Mouse (Mus musculus) telencephalon, adult 2 months (tissue): ENCODE measurements around the gene Rsph6a.

Experiments used
- DNase-seq: peaks from one replicate; pipeline ENCODE4 v3.0.0-alpha.2; 2011; ENCODE audit warnings: low read depth, low spot score

The Rsph6a gene

GRCm38 (mm10) chr7:19054047-19054776 lies at the start of gene Rsph6a:
Gene Rsph6a, plus strand, starts transcription at chr7:19054690.
- no peak for DNase-seq

GRCm38 (mm10) chr7:19005417-19006121 lies 48.9 kb upstream of the Rsph6a start:
- DNase-seq = no peak

GRCm38 (mm10) chr7:19006476-19006875 lies 48.0 kb upstream of the Rsph6a start:
- peak; percentile 76 for DNase-seq

- no peak for DNase-seq
Measured at GRCm38 (mm10) chr7:19007026-19007977, 47.2 kb upstream of the Rsph6a start.

GRCm38 (mm10) chr7:19010581-19010980 lies 43.9 kb upstream of the Rsph6a start:
- no peak for DNase-seq

GRCm38 (mm10) chr7:19012025-19012621 lies 42.4 kb upstream of the Rsph6a start:
- no peak for DNase-seq

DNA sequence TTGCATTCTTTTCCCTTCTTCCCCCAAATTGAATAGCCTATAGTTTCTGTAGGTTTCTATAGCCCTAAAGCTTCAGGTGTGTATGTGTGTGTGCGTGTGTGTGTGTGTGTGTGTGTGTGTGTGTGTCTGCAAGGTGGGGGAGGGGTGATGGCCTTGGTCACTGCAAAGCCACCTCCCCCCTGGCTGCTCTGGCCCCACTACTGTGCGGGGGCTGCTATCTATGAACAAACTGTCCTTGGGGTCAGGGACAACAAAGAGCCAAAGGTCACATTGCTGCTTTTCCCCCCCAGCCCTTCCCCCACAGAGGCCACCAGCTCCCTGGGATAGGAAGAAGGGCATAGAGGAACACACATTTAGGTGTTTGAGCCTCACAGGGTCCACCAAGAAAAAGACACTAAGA lies 41.6 kb upstream of the Rsph6a start:
- DNase-seq = no peak

GRCm38 (mm10) chr7:19014452-19014851 lies 40.0 kb upstream of the Rsph6a start:
- no peak for DNase-seq

GRCm38 (mm10) chr7:19016042-19016441 lies 38.4 kb upstream of the Rsph6a start:
- no peak for DNase-seq

- no peak for DNase-seq
Measured at GRCm38 (mm10) chr7:19017909-19018308, 36.6 kb upstream of the Rsph6a start.

GRCm38 (mm10) chr7:19021048-19021447 lies 33.4 kb upstream of the Rsph6a start:
- DNase-seq = no peak

DNA sequence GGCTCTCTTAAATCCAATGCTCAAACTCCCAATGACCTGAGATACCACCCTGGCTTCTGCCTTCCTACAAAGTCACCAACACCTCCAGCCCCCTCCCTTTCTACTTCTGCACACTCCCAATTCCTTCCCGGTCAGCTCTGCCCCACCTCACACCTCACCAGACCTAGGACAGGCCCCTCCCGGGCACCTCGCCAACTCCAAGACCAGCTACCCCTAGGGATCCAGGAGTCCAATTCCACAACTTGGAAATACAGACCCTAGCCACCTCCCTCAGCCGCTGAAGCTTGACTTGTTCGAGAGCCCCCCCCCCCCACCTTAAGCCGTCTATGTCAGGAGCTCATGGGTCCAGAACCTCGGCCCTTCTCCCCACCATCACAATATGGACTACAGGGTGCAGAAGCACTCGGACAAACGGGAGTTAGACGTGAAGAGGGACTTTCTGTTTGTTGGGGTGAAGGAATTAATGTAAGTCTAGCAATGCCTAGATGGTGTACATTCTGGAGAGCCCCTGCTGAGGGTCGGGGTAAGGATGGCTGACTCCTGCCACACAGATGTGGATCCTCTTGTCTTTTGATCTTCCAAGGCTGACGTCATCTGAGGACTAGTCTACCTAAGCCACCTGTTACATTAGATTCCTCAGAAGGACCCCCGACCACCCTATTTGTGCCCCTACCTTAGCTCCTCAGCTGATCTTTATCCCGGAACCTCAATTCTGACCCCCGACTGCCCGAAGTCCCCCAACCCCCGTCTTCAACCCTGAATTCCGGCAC lies 32.1 kb upstream of the Rsph6a start:
- no peak for DNase-seq

DNA sequence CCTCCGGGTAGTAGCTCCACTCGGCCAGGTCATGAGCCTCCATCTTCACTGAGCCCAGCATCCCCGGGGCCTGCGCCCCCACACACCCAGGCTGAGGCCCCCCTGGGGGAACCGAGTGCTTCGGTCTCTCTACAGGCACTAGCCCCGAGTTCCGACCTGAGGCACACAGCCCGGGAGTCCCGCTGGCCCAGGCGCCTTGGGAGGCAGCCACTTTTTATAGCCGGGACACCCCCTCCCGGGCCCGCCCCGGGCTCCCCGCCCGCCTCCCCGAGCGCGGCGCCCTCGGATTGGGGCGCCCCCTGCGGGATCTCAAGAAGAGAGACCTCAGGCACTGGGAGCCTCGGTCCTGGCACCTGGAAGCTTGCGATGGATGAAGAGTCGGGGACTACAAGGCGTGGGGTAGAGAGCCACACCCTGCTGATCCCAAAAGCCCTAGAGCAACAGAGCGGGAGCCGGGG lies 31.1 kb upstream of the Rsph6a start, which contains the start of gene Foxa3:
Foxa3 (minus strand) TSS at position 182 of the 458 bp plus-strand sequence.
- no peak for DNase-seq

GRCm38 (mm10) chr7:19024096-19024506 lies 30.4 kb upstream of the Rsph6a start, which contains the start of gene Sympk:
Gene Sympk, plus strand, starts transcription at chr7:19024377.
- peak; percentile 90 for DNase-seq

DNA sequence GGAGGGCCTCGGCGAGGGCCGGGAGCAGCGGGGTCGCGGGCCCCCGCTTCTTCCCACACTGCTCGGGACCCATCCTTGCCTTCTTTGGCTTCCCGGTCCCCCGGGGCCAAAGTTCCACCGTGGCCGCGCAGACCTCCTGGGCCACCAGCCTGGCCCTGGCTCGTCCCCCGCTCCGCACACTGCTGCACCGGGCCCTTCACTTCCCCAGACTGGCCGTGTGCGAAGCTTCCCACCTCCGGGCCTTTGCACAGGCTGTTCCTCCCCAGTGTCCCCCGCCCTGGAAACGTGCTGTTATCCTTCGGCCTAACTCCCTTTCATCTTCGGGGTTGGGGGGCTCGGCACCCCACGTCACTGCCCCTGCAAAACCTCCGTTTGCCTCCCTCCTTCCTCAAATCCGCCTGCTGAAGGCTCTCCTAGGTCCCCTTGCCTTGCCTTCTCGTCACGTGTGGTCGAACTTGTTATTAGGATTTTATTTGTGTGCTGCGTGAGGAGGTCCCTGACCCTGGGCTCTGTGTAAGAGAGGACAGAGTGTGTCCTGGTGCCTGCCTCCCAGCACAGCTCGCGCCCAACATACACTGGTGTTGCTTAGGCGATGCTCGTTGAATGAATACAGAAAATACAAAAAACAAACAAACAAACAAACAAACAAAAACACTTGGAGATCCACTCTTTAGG lies 29.8 kb upstream of the Rsph6a start:
- no peak for DNase-seq

GRCm38 (mm10) chr7:19028067-19028466 lies 26.4 kb upstream of the Rsph6a start:
- no peak for DNase-seq

DNA sequence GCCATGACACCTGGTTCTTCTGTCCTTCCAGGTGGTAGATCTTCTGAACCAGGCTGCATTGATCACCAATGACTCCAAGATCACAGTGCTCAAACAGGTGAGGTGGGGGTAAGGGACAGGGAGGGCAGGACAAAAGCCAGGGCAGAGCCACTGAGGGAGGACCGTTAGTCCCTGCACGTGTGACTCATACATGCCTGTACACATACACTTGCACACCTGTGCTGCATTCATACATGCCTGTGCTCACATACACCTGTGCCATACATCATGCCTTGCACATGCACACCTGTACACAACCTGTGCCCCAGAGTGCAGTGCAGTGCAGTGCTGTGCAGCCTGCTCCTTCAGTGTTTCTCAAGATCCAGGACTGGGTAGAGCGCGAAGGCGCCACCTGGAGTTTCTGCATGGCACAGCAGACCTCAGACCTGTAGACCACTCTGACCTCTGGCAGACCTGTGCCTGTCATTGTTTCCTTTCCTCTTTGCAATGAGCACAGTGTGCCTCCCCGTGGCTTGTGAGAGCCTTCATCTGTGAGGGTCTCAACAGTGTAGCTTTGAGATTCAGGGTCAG lies 25.3 kb upstream of the Rsph6a start:
- no peak for DNase-seq

GRCm38 (mm10) chr7:19031641-19032040 lies 22.8 kb upstream of the Rsph6a start:
- DNase-seq = no peak

DNA sequence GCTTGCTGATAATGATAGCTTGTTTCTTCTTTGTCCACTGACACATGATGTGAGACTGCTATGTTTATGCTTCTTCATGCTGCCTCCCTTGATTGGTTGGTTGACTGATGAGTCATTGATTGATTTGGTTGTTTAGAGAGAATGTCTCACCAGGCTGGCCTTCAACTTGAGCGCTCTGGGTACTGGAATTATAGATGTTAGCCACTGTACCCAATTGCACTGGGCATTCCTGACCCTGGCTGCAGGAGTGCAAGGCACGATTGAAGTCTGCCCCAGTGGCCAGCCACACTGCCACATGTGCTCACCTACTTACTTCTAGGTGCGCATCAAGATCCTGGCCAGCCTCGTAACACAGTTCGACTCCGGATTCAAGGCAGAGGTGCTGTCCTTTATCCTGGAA lies 9.9 kb upstream of the Rsph6a start:
- no peak for DNase-seq
